Mouse (Mus musculus) ES-Bruce4 (cell line): ENCODE measurements at regions not wholly inside any gene's neighbourhood (a gene's known extent, or its start where the extent isn't known, plus 50 kb on each side); places are given as distances from the start of the nearest gene placed in this dataset.
"Not testable (repeated sequence)": the region's sequence is repeated elsewhere in the genome, so short reads cannot be mapped to it uniquely, and the experiment has no call there.

Source experiments
- H3K27ac ChIP-seq: 2 replicates; pipeline ENCODE4 v1.5.1; 2012; ENCODE audit warnings: low read length, inconsistent platforms; ENCODE audit not compliant: insufficient read depth
- H3K27me3 ChIP-seq: 2 replicates; pipeline ENCODE4 v1.6.1; 2012; ENCODE audit warnings: mild to moderate bottlenecking, low read length, inconsistent platforms; ENCODE audit not compliant: control insufficient read depth, poor library complexity, insufficient read depth, severe bottlenecking
- H3K36me3 ChIP-seq: 2 replicates; pipeline ENCODE4 v1.6.1; 2012; ENCODE audit warnings: inconsistent platforms, mild to moderate bottlenecking, low read length, moderate library complexity; ENCODE audit not compliant: control insufficient read depth, poor library complexity, insufficient read depth, severe bottlenecking
- H3K4me1 ChIP-seq: one replicate; pipeline ENCODE4 v1.8.1; 2011; ENCODE audit warnings: low read length; ENCODE audit not compliant: control insufficient read depth, insufficient read depth
- H3K4me3 ChIP-seq: 2 replicates; pipeline ENCODE4 v1.5.1; 2011; ENCODE audit warnings: low read depth, mild to moderate bottlenecking, low read length
- H3K9ac ChIP-seq: 2 replicates; pipeline ENCODE4 v1.6.1; 2012; ENCODE audit warnings: low read depth, mild to moderate bottlenecking, inconsistent platforms; ENCODE audit not compliant: poor library complexity, severe bottlenecking
- H3K9me3 ChIP-seq: replicated peaks from 2 replicates; pipeline ENCODE4 v1.6.1; 2012; ENCODE audit warnings: mild to moderate bottlenecking, low read length, inconsistent platforms; ENCODE audit not compliant: control insufficient read depth, poor library complexity, insufficient read depth, severe bottlenecking

- H3K9ac ChIP-seq = peak overlapping the region; percentile 61
- peak overlapping the region; percentile 60 for H3K4me3 ChIP-seq
- H3K9me3 ChIP-seq, H3K4me1 ChIP-seq, H3K27me3 ChIP-seq, H3K27ac ChIP-seq, H3K36me3 ChIP-seq: not testable (repeated sequence)
Measured at GRCm38 (mm10) chr12:21899109-21899508, 481.7 kb upstream of the Ywhaq start.
